Mouse (Mus musculus) erythroblast, embryonic 14.5 days (primary cell): ENCODE results near the gene Bach2.

Source experiments
- GATA1 ChIP-seq: IDR thresholded peaks from 2 replicates; pipeline ENCODE4 v1.6.1; 2012; ENCODE audit warnings: low read length, inconsistent platforms, mixed read lengths
- TAL1 ChIP-seq: IDR thresholded peaks from 3 replicates; pipeline ENCODE4 v1.6.1; 2012; ENCODE audit warnings: low read length, inconsistent platforms, mixed read lengths

- TF ChIP-seq GATA1: no peak
- TF ChIP-seq TAL1: no peak
These were observed 15.0 kb upstream of the Bach2 start for GRCm38 (mm10) chr4:32223563-32223962.
